Mouse (Mus musculus): ENCODE measurements at regions not wholly inside any gene's neighbourhood (a gene's known extent, or its start where the extent isn't known, plus 50 kb on each side); places are given as distances from the start of the nearest gene placed in this dataset.

- no peak overlapping the region for H3K27ac ChIP-seq (replicated peaks; ENCODE audit: low read depth, low read length)
- H3K27me3 ChIP-seq (replicated peaks; ENCODE audit: control insufficient read depth, insufficient read depth, low read length) = no peaks in the 10 kb centered on the region
- H3K4me3 ChIP-seq (ENCODE audit: low read depth, low read length) = no peak overlapping the region
- no peak overlapping the region for H3K9ac ChIP-seq (ENCODE audit: low read depth, low read length)
- WGBS = 51% methylated on average over 3 of the region's 3 CpGs
- DNase-seq (ENCODE audit: low spot score) = peak; percentile 48
- H3K36me3 ChIP-seq (ENCODE audit: control insufficient read depth, insufficient read depth, low read length) = no peaks in the 10 kb centered on the region
- no peaks in the 10 kb centered on the region for H3K9me3 ChIP-seq (ENCODE audit: control insufficient read depth, low read length)
- no peak for ATAC-seq (ENCODE audit: low read depth)
- H3K4me2 ChIP-seq (ENCODE audit: low read depth, low read length) = no peak overlapping the region
- no peaks in the 10 kb centered on the region for H3K4me1 ChIP-seq (ENCODE audit: control insufficient read depth, insufficient read depth, low read length)
Observed at GRCm38 (mm10) chr12:39822671-39823070, 215.2 kb downstream of the Arl4a start.

GRCm38 (mm10) chr12:39801536-39801935 is 236.3 kb downstream of the Arl4a start:
- Histone ChIP-seq H3K9me3 (ENCODE audit: control insufficient read depth, low read length) (no peaks in the 10 kb centered on the region), H3K27me3 (replicated peaks; ENCODE audit: control insufficient read depth, insufficient read depth, low read length) (no peaks in the 10 kb centered on the region), H3K9ac (ENCODE audit: low read depth, low read length) (no peak overlapping the region), H3K4me1 (ENCODE audit: control insufficient read depth, insufficient read depth, low read length) (no peaks in the 10 kb centered on the region), H3K4me3 (ENCODE audit: low read depth, low read length) (no peak overlapping the region), H3K36me3 (ENCODE audit: control insufficient read depth, insufficient read depth, low read length) (no peaks in the 10 kb centered on the region), H3K27ac (replicated peaks; ENCODE audit: low read depth, low read length) (no peak overlapping the region), H3K4me2 (ENCODE audit: low read depth, low read length) (no peak overlapping the region)
- peak; percentile 51 for DNase-seq (ENCODE audit: low spot score)
- 51% methylated on average over 4 of the region's 4 CpGs for WGBS
- ATAC-seq (ENCODE audit: low read depth) = no peak

- Histone ChIP-seq H3K9me3 (ENCODE audit: control insufficient read depth, low read length) (no peaks in the 10 kb centered on the region), H3K36me3 (ENCODE audit: control insufficient read depth, insufficient read depth, low read length) (no peaks in the 10 kb centered on the region), H3K9ac (ENCODE audit: low read depth, low read length) (no peak overlapping the region), H3K27ac (replicated peaks; ENCODE audit: low read depth, low read length) (no peak overlapping the region), H3K4me2 (ENCODE audit: low read depth, low read length) (no peak overlapping the region), H3K4me1 (ENCODE audit: control insufficient read depth, insufficient read depth, low read length) (no peaks in the 10 kb centered on the region), H3K4me3 (ENCODE audit: low read depth, low read length) (no peak overlapping the region), H3K27me3 (replicated peaks; ENCODE audit: control insufficient read depth, insufficient read depth, low read length) (no peaks in the 10 kb centered on the region)
- WGBS = 70% methylated on average over 2 of the region's 2 CpGs
- ATAC-seq (ENCODE audit: low read depth) (peak; percentile 15; the same call in 1 of the 2 replicates), DNase-seq (ENCODE audit: low spot score) (peak; percentile 61)
Observed at GRCm38 (mm10) chr12:39797843-39798242, 240.0 kb downstream of the Arl4a start.

- H3K36me3 ChIP-seq (ENCODE audit: control insufficient read depth, insufficient read depth, low read length) = no peaks in the 10 kb centered on the region
- no peak overlapping the region for H3K4me3 ChIP-seq (ENCODE audit: low read depth, low read length)
- H3K27ac ChIP-seq (replicated peaks; ENCODE audit: low read depth, low read length) = no peak overlapping the region
- H3K9me3 ChIP-seq (ENCODE audit: control insufficient read depth, low read length) = no peaks in the 10 kb centered on the region
- no peak for DNase-seq (ENCODE audit: low spot score)
- H3K4me1 ChIP-seq (ENCODE audit: control insufficient read depth, insufficient read depth, low read length) = no peaks in the 10 kb centered on the region
- H3K9ac ChIP-seq (ENCODE audit: low read depth, low read length) = no peak overlapping the region
- 85% methylated on average over 3 of the region's 3 CpGs for WGBS
- ATAC-seq (ENCODE audit: low read depth) = no peak
- no peak overlapping the region for H3K4me2 ChIP-seq (ENCODE audit: low read depth, low read length)
- H3K27me3 ChIP-seq (replicated peaks; ENCODE audit: control insufficient read depth, insufficient read depth, low read length) = no peaks in the 10 kb centered on the region
Observed at GRCm38 (mm10) chr12:39796939-39797338, 240.9 kb downstream of the Arl4a start.

- Histone ChIP-seq H3K27me3 (replicated peaks; ENCODE audit: control insufficient read depth, insufficient read depth, low read length) (no peaks in the 10 kb centered on the region), H3K4me1 (ENCODE audit: control insufficient read depth, insufficient read depth, low read length) (no peaks in the 10 kb centered on the region), H3K27ac (replicated peaks; ENCODE audit: low read depth, low read length) (no peak overlapping the region), H3K4me3 (ENCODE audit: low read depth, low read length) (no peak overlapping the region), H3K9me3 (ENCODE audit: control insufficient read depth, low read length) (no peaks in the 10 kb centered on the region), H3K4me2 (ENCODE audit: low read depth, low read length) (no peak overlapping the region), H3K36me3 (ENCODE audit: control insufficient read depth, insufficient read depth, low read length) (no peaks in the 10 kb centered on the region), H3K9ac (ENCODE audit: low read depth, low read length) (no peak overlapping the region)
- DNase-seq (ENCODE audit: low spot score) = no peak
- WGBS = 89% methylated on average over 3 of the region's 3 CpGs
- no peak for ATAC-seq (ENCODE audit: low read depth)
Observed at GRCm38 (mm10) chr12:39785026-39785425, 252.8 kb downstream of the Arl4a start.

- no peak overlapping the region for H3K4me3 ChIP-seq (ENCODE audit: low read depth, low read length)
- 84% methylated on average over 3 of the region's 3 CpGs for WGBS
- no peak overlapping the region for H3K4me2 ChIP-seq (ENCODE audit: low read depth, low read length)
- no peaks in the 10 kb centered on the region for H3K4me1 ChIP-seq (ENCODE audit: control insufficient read depth, insufficient read depth, low read length)
- no peak overlapping the region for H3K9ac ChIP-seq (ENCODE audit: low read depth, low read length)
- no peaks in the 10 kb centered on the region for H3K9me3 ChIP-seq (ENCODE audit: control insufficient read depth, low read length)
- no peaks in the 10 kb centered on the region for H3K27me3 ChIP-seq (replicated peaks; ENCODE audit: control insufficient read depth, insufficient read depth, low read length)
- no peaks in the 10 kb centered on the region for H3K36me3 ChIP-seq (ENCODE audit: control insufficient read depth, insufficient read depth, low read length)
- DNase-seq (ENCODE audit: low spot score) = no peak
- no peak overlapping the region for H3K27ac ChIP-seq (replicated peaks; ENCODE audit: low read depth, low read length)
- no peak for ATAC-seq (ENCODE audit: low read depth)
Observed at GRCm38 (mm10) chr12:39784532-39784931, 253.3 kb downstream of the Arl4a start.

GRCm38 (mm10) chr12:39776173-39776572 is 261.7 kb downstream of the Arl4a start:
- H3K36me3 ChIP-seq (ENCODE audit: control insufficient read depth, insufficient read depth, low read length) = no peaks in the 10 kb centered on the region
- no peaks in the 10 kb centered on the region for H3K27me3 ChIP-seq (replicated peaks; ENCODE audit: control insufficient read depth, insufficient read depth, low read length)
- H3K9me3 ChIP-seq (ENCODE audit: control insufficient read depth, low read length) = no peaks in the 10 kb centered on the region
- no peak overlapping the region for H3K4me3 ChIP-seq (ENCODE audit: low read depth, low read length)
- H3K27ac ChIP-seq (replicated peaks; ENCODE audit: low read depth, low read length) = no peak overlapping the region
- WGBS = 68% methylated on average over 3 of the region's 3 CpGs
- H3K4me1 ChIP-seq (ENCODE audit: control insufficient read depth, insufficient read depth, low read length) = no peaks in the 10 kb centered on the region
- DNase-seq (ENCODE audit: low spot score) = no peak
- H3K9ac ChIP-seq (ENCODE audit: low read depth, low read length) = no peak overlapping the region
- no peak overlapping the region for H3K4me2 ChIP-seq (ENCODE audit: low read depth, low read length)
- no peak for ATAC-seq (ENCODE audit: low read depth)

- WGBS = 82% methylated on average over 11 of the region's 11 CpGs
- H3K27ac ChIP-seq (replicated peaks; ENCODE audit: low read depth, low read length) = no peak overlapping the region
- no peaks in the 10 kb centered on the region for H3K36me3 ChIP-seq (ENCODE audit: control insufficient read depth, insufficient read depth, low read length)
- H3K4me1 ChIP-seq (ENCODE audit: control insufficient read depth, insufficient read depth, low read length) = no peaks in the 10 kb centered on the region
- H3K9ac ChIP-seq (ENCODE audit: low read depth, low read length) = no peak overlapping the region
- no peak overlapping the region for H3K4me3 ChIP-seq (ENCODE audit: low read depth, low read length)
- H3K27me3 ChIP-seq (replicated peaks; ENCODE audit: control insufficient read depth, insufficient read depth, low read length) = no peaks in the 10 kb centered on the region
- no peak for DNase-seq (ENCODE audit: low spot score)
- H3K4me2 ChIP-seq (ENCODE audit: low read depth, low read length) = no peak overlapping the region
- ATAC-seq (ENCODE audit: low read depth) = no peak
- H3K9me3 ChIP-seq (ENCODE audit: control insufficient read depth, low read length) = no peaks in the 10 kb centered on the region
Observed at GRCm38 (mm10) chr12:39766988-39767387, 270.8 kb downstream of the Arl4a start.

GRCm38 (mm10) chr12:39763529-39763928 is 274.3 kb downstream of the Arl4a start:
- no peaks in the 10 kb centered on the region for H3K4me1 ChIP-seq (ENCODE audit: control insufficient read depth, insufficient read depth, low read length)
- no peak overlapping the region for H3K27ac ChIP-seq (replicated peaks; ENCODE audit: low read depth, low read length)
- WGBS = 79% methylated on average over 3 of the region's 3 CpGs
- DNase-seq (ENCODE audit: low spot score) = no peak
- no peaks in the 10 kb centered on the region for H3K36me3 ChIP-seq (ENCODE audit: control insufficient read depth, insufficient read depth, low read length)
- H3K9ac ChIP-seq (ENCODE audit: low read depth, low read length) = no peak overlapping the region
- ATAC-seq (ENCODE audit: low read depth) = no peak
- no peaks in the 10 kb centered on the region for H3K27me3 ChIP-seq (replicated peaks; ENCODE audit: control insufficient read depth, insufficient read depth, low read length)
- no peak overlapping the region for H3K4me2 ChIP-seq (ENCODE audit: low read depth, low read length)
- H3K9me3 ChIP-seq (ENCODE audit: control insufficient read depth, low read length) = no peaks in the 10 kb centered on the region
- no peak overlapping the region for H3K4me3 ChIP-seq (ENCODE audit: low read depth, low read length)

Data from embryonic facial prominence, embryonic 14.5 days (tissue).